ENCODE assay signal across 21 mouse cellular contexts in the genomic region with DNA sequence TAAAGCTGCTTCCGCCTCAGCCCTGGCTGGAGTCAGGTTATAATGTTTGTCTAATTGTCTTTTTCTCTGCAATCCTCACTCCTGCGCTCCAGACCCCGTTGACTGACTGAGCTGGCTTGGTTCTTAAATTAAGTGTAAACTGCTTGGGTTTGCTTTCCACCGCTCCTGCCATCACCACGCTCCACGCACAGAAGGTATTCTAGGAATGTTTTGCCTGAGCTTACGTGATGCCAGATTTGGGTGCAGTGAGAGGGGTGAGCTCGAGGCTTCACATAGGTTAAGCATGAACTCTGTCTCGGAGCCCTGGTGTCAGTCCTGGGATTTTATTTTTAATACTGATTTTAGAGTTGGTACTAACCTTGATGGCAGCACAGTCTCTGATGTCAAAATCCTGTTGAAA. TPM values are rescaled to one million over a fixed set of nuclear protein-coding genes. Genes with fewer than 3 reads are reported as not detected.
DNase-seq lines count a peak whose midpoint lies in the region; ATAC-seq lines count a peak whose summit lies in the region.
"Had no signal": no experiment of that assay in that cellular context is flagged by ENCODE, and none has a peak within 500 bp of the region (broad histone marks: within the 10 kb centered on the region; RNA-seq: fewer than 3 reads in every experiment).

No protein-coding gene starts in this region.

- H3K9me3 ChIP-seq in heart, embryonic 14.5 days (ENCODE audit: control insufficient read depth, low read length) = no peaks in the 10 kb centered on the region
- no peaks in the 10 kb centered on the region for H3K9me3 ChIP-seq in hindbrain, embryonic 13.5 days
- no peaks in the 10 kb centered on the region for H3K9me3 ChIP-seq in forebrain, embryonic 11.5 days (ENCODE audit: control insufficient read depth, low read length)
- H3K9me3 ChIP-seq: forebrain, embryonic 12.5 days; hindbrain, embryonic 15.5 days; intestine, embryonic 15.5 days; limb, embryonic 12.5 days; liver, embryonic 13.5 days; lung, embryonic 15.5 days; midbrain, embryonic 12.5 days; neural tube, embryonic 13.5 days had no signal

- no peaks in the 10 kb centered on the region for H3K36me3 ChIP-seq in heart, embryonic 14.5 days (ENCODE audit: control insufficient read depth, insufficient read depth, low read length)
- H3K36me3 ChIP-seq in hindbrain, embryonic 13.5 days = no peaks in the 10 kb centered on the region
- no peaks in the 10 kb centered on the region for H3K36me3 ChIP-seq in forebrain, embryonic 11.5 days (ENCODE audit: control insufficient read depth, insufficient read depth, low read length)
- H3K36me3 ChIP-seq: forebrain, embryonic 12.5 days; hindbrain, embryonic 15.5 days; intestine, embryonic 15.5 days; limb, embryonic 12.5 days; liver, embryonic 13.5 days; lung, embryonic 15.5 days; midbrain, embryonic 12.5 days; neural tube, embryonic 13.5 days had no signal

- 30% methylated on average over 9 of the region's 9 CpGs for WGBS in heart, embryonic 14.5 days
- WGBS in hindbrain, embryonic 13.5 days = 51% methylated on average over 9 of the region's 9 CpGs
- WGBS in forebrain, embryonic 11.5 days = 27% methylated on average over 9 of the region's 9 CpGs

- no peak overlapping the region for H3K4me3 ChIP-seq in heart, embryonic 14.5 days (ENCODE audit: control insufficient read depth in 1 of 2, insufficient read depth in 1 of 2, low read depth in 1 of 2, low read length in 2 of 2)
- no peak overlapping the region for H3K4me3 ChIP-seq in hindbrain, embryonic 13.5 days
- no peak overlapping the region for H3K4me3 ChIP-seq in forebrain, embryonic 11.5 days (ENCODE audit: low read depth, low read length)
- H3K4me3 ChIP-seq: forebrain, embryonic 12.5 days; heart, adult 2 months; hindbrain, embryonic 15.5 days; intestine, embryonic 15.5 days; limb, embryonic 12.5 days; liver, embryonic 13.5 days; lung, embryonic 15.5 days; midbrain, embryonic 12.5 days; neural tube, embryonic 13.5 days had no signal

- H3K27ac ChIP-seq in heart, embryonic 14.5 days (replicated peaks in 1 of 2; ENCODE audit: control insufficient read depth in 1 of 2, insufficient read depth in 1 of 2, low read depth in 2 of 2, low read length in 2 of 2) = no peak overlapping the region
- no peak overlapping the region for H3K27ac ChIP-seq in hindbrain, embryonic 13.5 days
- no peak overlapping the region for H3K27ac ChIP-seq in forebrain, embryonic 11.5 days (ENCODE audit: low read depth, low read length)
- H3K27ac ChIP-seq: forebrain, embryonic 12.5 days; heart, adult 2 months; hindbrain, embryonic 15.5 days; intestine, embryonic 15.5 days; limb, embryonic 12.5 days; liver, embryonic 13.5 days; lung, embryonic 15.5 days; macrophage; midbrain, embryonic 12.5 days; neural tube, embryonic 13.5 days had no signal

- peak overlapping the region; percentile 19; the same call in 1 of the 2 replicates for H3K4me2 ChIP-seq in heart, embryonic 14.5 days (ENCODE audit: low read length)
- H3K4me2 ChIP-seq in hindbrain, embryonic 13.5 days = no peak overlapping the region
- H3K4me2 ChIP-seq in forebrain, embryonic 11.5 days (ENCODE audit: low read depth, low read length, severe bottlenecking) = no peak overlapping the region
- H3K4me2 ChIP-seq: forebrain, embryonic 12.5 days; hindbrain, embryonic 15.5 days; intestine, embryonic 15.5 days; limb, embryonic 12.5 days; liver, embryonic 13.5 days; lung, embryonic 15.5 days; midbrain, embryonic 12.5 days; neural tube, embryonic 13.5 days had no signal

- H3K27me3 ChIP-seq in heart, embryonic 14.5 days (ENCODE audit: control insufficient read depth, insufficient read depth, low read length) = no peaks in the 10 kb centered on the region
- peaks cover 4% of the 10 kb centered on the region; the same call in 1 of the 2 replicates for H3K27me3 ChIP-seq in hindbrain, embryonic 13.5 days
- peaks cover 18% of the 10 kb centered on the region for H3K27me3 ChIP-seq in forebrain, embryonic 11.5 days (ENCODE audit: control insufficient read depth, insufficient read depth, low read length)
- H3K27me3 ChIP-seq: hindbrain, embryonic 15.5 days; intestine, embryonic 15.5 days; limb, embryonic 12.5 days; liver, embryonic 13.5 days; lung, embryonic 15.5 days had no signal

- no peak for DNase-seq in heart, adult 8-10 months (ENCODE audit: low spot score)
- DNase-seq in embryo, embryonic 9.5 days (ENCODE audit: extremely low spot score) = peak; percentile 22
- peak; percentile 26 for DNase-seq in kidney, adult 9 months
- peak; percentile 14 to 33 for DNase-seq in kidney, postnatal 36 days
- no peak for DNase-seq in forebrain, embryonic 11.5 days (ENCODE audit: low spot score)
- DNase-seq: adrenal gland, adult 8-10 months; cerebellum, adult 9-11 months; heart, adult 2 months; liver, embryonic 13.5 days; thymus, postnatal 25 days had no signal

- peaks cover 3% of the 10 kb centered on the region in 2 experiments; a peak in 2 of 4 replicates for H3K4me1 ChIP-seq in heart, embryonic 14.5 days (ENCODE audit: control insufficient read depth in 2 of 2, insufficient read depth in 2 of 2, low read length in 2 of 2)
- no peaks in the 10 kb centered on the region for H3K4me1 ChIP-seq in hindbrain, embryonic 13.5 days (replicated peaks)
- no peaks in the 10 kb centered on the region for H3K4me1 ChIP-seq in forebrain, embryonic 11.5 days (replicated peaks; ENCODE audit: control insufficient read depth, insufficient read depth, low read length)
- H3K4me1 ChIP-seq: hindbrain, embryonic 15.5 days; intestine, embryonic 15.5 days; limb, embryonic 12.5 days; liver, embryonic 13.5 days; lung, embryonic 15.5 days; midbrain, embryonic 12.5 days; neural tube, embryonic 13.5 days had no signal

- H3K9ac ChIP-seq in heart, embryonic 14.5 days (ENCODE audit: low read length) = no peak overlapping the region
- no peak overlapping the region for H3K9ac ChIP-seq in hindbrain, embryonic 13.5 days
- no peak overlapping the region for H3K9ac ChIP-seq in forebrain, embryonic 11.5 days (ENCODE audit: low read length)
- H3K9ac ChIP-seq: forebrain, embryonic 12.5 days; hindbrain, embryonic 15.5 days; intestine, embryonic 15.5 days; limb, embryonic 12.5 days; liver, embryonic 13.5 days; lung, embryonic 15.5 days; midbrain, embryonic 12.5 days; neural tube, embryonic 13.5 days had no signal

- ATAC-seq in heart, embryonic 14.5 days (ENCODE audit: insufficient number of reproducible peaks, insufficient read depth, low FRiP score, low read depth) = no peak
- ATAC-seq in hindbrain, embryonic 13.5 days (ENCODE audit: low FRiP score) = no peak
- ATAC-seq in forebrain, embryonic 11.5 days (replicated peaks; ENCODE audit: low FRiP score) = no peak
- ATAC-seq in megakaryocyte progenitor cell, adult 5-6 weeks (replicated peaks; ENCODE audit: poor library complexity) = no peak
- ATAC-seq: intestine, embryonic 15.5 days had no signal

RNA-seq across cellular contexts. Expression of a gene that starts 45.2 kb away (rescaled TPM):
- polyA plus RNA-seq in heart, embryonic 14.5 days (2014; fragmentation: Nextera tagmentation; extraction: Ambion mirVana) = 1.6 and 1.8 TPM in 2 replicates
- total RNA-seq in heart, adult 8-10 months (2022) = 1 to 10 TPM in 2 of 4 experiments, under 1 TPM in 2; 0.72 to 1.1 (median 1.0) TPM
- 0.91 and 1.2 TPM in 2 replicates for polyA plus RNA-seq in hindbrain, embryonic 13.5 days (2015; fragmentation: Nextera tagmentation; extraction: Ambion mirVana)
- 1.9 and 2.5 TPM in 2 replicates for polyA plus RNA-seq in forebrain, embryonic 11.5 days (2014; fragmentation: Nextera tagmentation; extraction: Ambion mirVana)
- total RNA-seq in megakaryocyte progenitor cell, adult 5-6 weeks (2015) = 2.5 and 3.4 TPM in 2 replicates
- 4.4 and 4.5 TPM in 2 replicates for total RNA-seq in megakaryocyte progenitor cell, adult 5-6 weeks (2017)

RNA-seq across cellular contexts. Expression of a gene that starts 53.6 kb away (rescaled TPM):
- 20.3 and 25.5 TPM in 2 replicates for polyA plus RNA-seq in heart, embryonic 14.5 days (2014; fragmentation: Nextera tagmentation; extraction: Ambion mirVana)
- total RNA-seq in heart, adult 8-10 months (2022) = 1 to 10 TPM; 8.1 to 9.3 (median 8.9) TPM
- polyA plus RNA-seq in hindbrain, embryonic 13.5 days (2015; fragmentation: Nextera tagmentation; extraction: Ambion mirVana) = 15.4 and 17.0 TPM in 2 replicates
- 10.7 and 11.4 TPM in 2 replicates for polyA plus RNA-seq in forebrain, embryonic 11.5 days (2014; fragmentation: Nextera tagmentation; extraction: Ambion mirVana)
- 3.9 and 4.2 TPM in 2 replicates for total RNA-seq in megakaryocyte progenitor cell, adult 5-6 weeks (2015)
- 0.29 and 3.0 TPM in 2 replicates for total RNA-seq in megakaryocyte progenitor cell, adult 5-6 weeks (2017)

Comparison
In these comparisons a context has a peak if more than half of its experiments do, and no peak if none do; other contexts are left out.
1. DNase-seq: peak in embryo, embryonic 9.5 days (single experiment), kidney, adult 9 months (single experiment) and kidney, postnatal 36 days (2 of 2); none in heart, adult 8-10 months (single experiment) and forebrain, embryonic 11.5 days (single experiment).